Mouse (Mus musculus): ENCODE data around the gene Kdelr1.

DNA sequence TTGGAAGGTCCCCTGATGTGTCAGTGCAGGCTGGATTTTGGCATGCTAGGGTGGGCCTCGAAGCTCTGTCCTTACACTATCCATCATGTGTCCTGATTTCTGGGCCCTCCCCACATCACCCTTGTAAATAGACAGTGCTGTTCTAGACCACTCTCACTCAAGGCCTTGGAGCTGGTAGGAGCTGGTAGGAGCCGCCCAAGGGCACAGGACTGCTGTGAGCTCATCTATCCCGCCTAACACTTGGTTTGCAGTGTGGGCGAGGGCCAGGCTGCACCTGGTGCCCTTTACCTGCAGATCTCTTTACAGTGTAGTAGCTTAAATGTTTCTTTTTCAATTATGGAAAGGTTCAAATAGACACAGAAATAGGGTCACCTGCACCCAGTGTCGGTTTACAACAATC is 42.4 kb downstream of the Kdelr1 start:
- no peak for TF ChIP-seq CTCF (IDR thresholded peaks at IDR 0.05; ENCODE audit: borderline replicate concordance, extremely low read depth, insufficient read depth, insufficient read length)
- TF ChIP-seq POLR2A (IDR thresholded peaks at IDR 0.05; ENCODE audit: borderline replicate concordance, extremely low read depth, insufficient read depth, insufficient read length, poor library complexity, severe bottlenecking) = no peak

All from brain, embryonic 14.5 days (tissue).